ENCODE assay signal across 8 mouse cellular contexts in the genomic region with DNA sequence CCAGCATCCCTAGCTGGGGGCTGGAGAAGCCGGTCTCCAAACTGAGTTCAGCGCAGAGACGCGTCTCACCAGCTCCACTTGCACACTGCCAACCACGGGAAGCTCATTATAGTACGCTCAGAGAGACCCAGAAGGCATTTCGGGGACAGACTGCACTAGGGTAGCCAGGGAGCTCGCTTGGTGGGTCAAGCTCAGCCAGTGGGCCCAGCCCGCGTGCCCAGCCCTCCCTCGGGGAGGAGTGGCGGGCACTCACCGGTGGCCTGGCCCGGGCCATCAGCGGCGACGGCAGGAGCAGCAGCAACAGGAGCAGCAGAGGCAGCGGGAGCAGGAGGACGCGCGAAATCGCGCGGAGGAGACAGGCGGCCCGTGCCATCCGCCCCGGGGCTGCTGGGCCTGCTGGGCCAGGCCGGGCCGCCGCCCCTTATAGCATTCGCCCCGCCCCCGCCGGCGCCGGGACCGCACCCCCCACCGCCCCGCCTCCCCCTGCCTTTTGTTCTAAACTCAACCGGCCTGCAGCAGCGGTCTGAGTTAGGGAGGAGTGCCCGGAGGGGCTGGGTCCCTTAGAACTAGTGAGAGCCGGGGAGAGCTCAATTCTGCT. TPM values are rescaled to one million over a fixed set of nuclear protein-coding genes. Genes with fewer than 3 reads are reported as not detected.
DNase-seq lines count a peak whose midpoint lies in the region; ATAC-seq and TF ChIP-seq lines count a peak whose summit lies in the region.

No protein-coding gene starts in this region.

- peak overlapping the region; percentile 50 for H3K4me3 ChIP-seq in cerebellum, adult 2 months (replicated peaks; ENCODE audit: insufficient read depth, low read depth, low read length)
- H3K4me3 ChIP-seq in MEL (ENCODE audit: control insufficient read depth in 1 of 2, insufficient read depth in 1 of 2, low read depth in 2 of 2, low read length in 2 of 2), result peak overlapping the region; percentile 62 to 73
- peak overlapping the region; percentile 69 for H3K4me3 ChIP-seq in embryonic facial prominence, embryonic 13.5 days
- peak overlapping the region; percentile 70 for H3K4me3 ChIP-seq in limb, embryonic 12.5 days (replicated peaks)
- peak overlapping the region; percentile 49 for H3K4me3 ChIP-seq in midbrain, embryonic 13.5 days (replicated peaks)

- peaks cover 4% of the 10 kb centered on the region for H3K4me1 ChIP-seq in cerebellum, adult 2 months (ENCODE audit: control insufficient read depth, insufficient read depth, low read length)
- H3K4me1 ChIP-seq in MEL (ENCODE audit: control insufficient read depth in 1 of 2, insufficient read depth in 2 of 2, low read length in 2 of 2), result peaks cover 4 to 5% of the 10 kb centered on the region in 2 experiments
- H3K4me1 ChIP-seq in embryonic facial prominence, embryonic 13.5 days, result peaks cover 50% of the 10 kb centered on the region
- peaks cover 47% of the 10 kb centered on the region for H3K4me1 ChIP-seq in limb, embryonic 12.5 days (replicated peaks)
- peaks cover 45% of the 10 kb centered on the region for H3K4me1 ChIP-seq in midbrain, embryonic 13.5 days (replicated peaks)

- peak; percentile 69 for ATAC-seq in embryonic facial prominence, embryonic 13.5 days (ENCODE audit: insufficient number of reproducible peaks, insufficient read depth, low FRiP score, low TSS enrichment, low read depth)
- ATAC-seq in limb, embryonic 12.5 days (ENCODE audit: insufficient number of reproducible peaks, insufficient read depth, low FRiP score, low TSS enrichment, low read depth), result peak; percentile 69
- peak; percentile 62 for ATAC-seq in midbrain, embryonic 13.5 days

- no peaks in the 10 kb centered on the region for H3K27me3 ChIP-seq in cerebellum, adult 2 months (ENCODE audit: control insufficient read depth, insufficient read depth, low read length)
- H3K27me3 ChIP-seq in MEL (ENCODE audit: control insufficient read depth in 1 of 2, insufficient read depth in 2 of 2, low read length in 2 of 2), result no peaks in the 10 kb centered on the region; a peak in 1 of 4 replicates
- H3K27me3 ChIP-seq in embryonic facial prominence, embryonic 13.5 days, result peaks cover 32% of the 10 kb centered on the region
- H3K27me3 ChIP-seq in limb, embryonic 12.5 days, result peaks cover 42% of the 10 kb centered on the region
- peaks cover 50% of the 10 kb centered on the region for H3K27me3 ChIP-seq in midbrain, embryonic 13.5 days

- H3K9ac ChIP-seq in MEL (ENCODE audit: control insufficient read depth, low read depth, low read length, poor library complexity, severe bottlenecking), result peak overlapping the region; percentile 79
- peak overlapping the region; percentile 91 for H3K9ac ChIP-seq in embryonic facial prominence, embryonic 13.5 days
- H3K9ac ChIP-seq in limb, embryonic 12.5 days (replicated peaks), result peak overlapping the region; percentile 91
- H3K9ac ChIP-seq in midbrain, embryonic 13.5 days (replicated peaks), result peak overlapping the region; percentile 85

- no peak for TF ChIP-seq EP300 in MEL (IDR thresholded peaks at IDR 0.05; ENCODE audit: low read depth in 1 of 2, low read length in 2 of 2)

- no peak overlapping the region for H3K27ac ChIP-seq in cerebellum, adult 2 months (ENCODE audit: insufficient read depth, low read length)
- H3K27ac ChIP-seq in MEL (ENCODE audit: control insufficient read depth, low read depth, low read length), result no peak overlapping the region
- peak overlapping the region; percentile 89 for H3K27ac ChIP-seq in embryonic facial prominence, embryonic 13.5 days
- peak overlapping the region; percentile 79 for H3K27ac ChIP-seq in limb, embryonic 12.5 days
- H3K27ac ChIP-seq in midbrain, embryonic 13.5 days, result peak overlapping the region; percentile 17; the same call in 1 of the 2 replicates

- peak overlapping the region; percentile 93 for H3K4me2 ChIP-seq in embryonic facial prominence, embryonic 13.5 days
- H3K4me2 ChIP-seq in limb, embryonic 12.5 days, result peak overlapping the region; percentile 91
- H3K4me2 ChIP-seq in midbrain, embryonic 13.5 days (replicated peaks), result peak overlapping the region; percentile 91

- peaks cover 0 to 6% of the 10 kb centered on the region in 2 experiments; a peak in 2 of 4 replicates for H3K36me3 ChIP-seq in MEL (ENCODE audit: control insufficient read depth in 1 of 2, insufficient read depth in 2 of 2, low read length in 2 of 2)
- peaks cover 14% of the 10 kb centered on the region for H3K36me3 ChIP-seq in embryonic facial prominence, embryonic 13.5 days
- H3K36me3 ChIP-seq in limb, embryonic 12.5 days, result peaks cover 13% of the 10 kb centered on the region
- peaks cover 12% of the 10 kb centered on the region; the same call in 1 of the 2 replicates for H3K36me3 ChIP-seq in midbrain, embryonic 13.5 days

- DNase-seq in cerebellum, adult 2 months, result peak; percentile 28 to 53
- no peak for DNase-seq in cerebellum, adult 11-12 months
- peak; percentile 57 for DNase-seq in MEL (ENCODE audit: low read depth, low spot score)
- peak; percentile 33 for DNase-seq in heart, postnatal 25 days (ENCODE audit: low spot score)
- peak; percentile 42 for DNase-seq in thymus, postnatal 25 days

- no peaks in the 10 kb centered on the region for H3K9me3 ChIP-seq in MEL (replicated peaks; ENCODE audit: insufficient read depth, low read length)
- H3K9me3 ChIP-seq in embryonic facial prominence, embryonic 13.5 days, result no peaks in the 10 kb centered on the region
- H3K9me3 ChIP-seq in limb, embryonic 12.5 days, result no peaks in the 10 kb centered on the region
- H3K9me3 ChIP-seq in midbrain, embryonic 13.5 days, result no peaks in the 10 kb centered on the region

- 2% methylated on average over 44 of the region's 44 CpGs for WGBS in cerebellum, adult 2 months
- under 1% methylated on average over 44 of the region's 44 CpGs for WGBS in embryonic facial prominence, embryonic 13.5 days
- under 1% methylated on average over 37 of the region's 44 CpGs for WGBS in limb, embryonic 12.5 days
- under 1% methylated on average over 37 of the region's 44 CpGs for WGBS in midbrain, embryonic 13.5 days

- TF ChIP-seq RAD21 in MEL (IDR thresholded peaks at IDR 0.05; ENCODE audit: low read depth, low read length), result no peak

- no peak for TF ChIP-seq POLR2A in cerebellum, adult 2 months (IDR thresholded peaks at IDR 0.05; ENCODE audit: borderline replicate concordance, insufficient read depth, low read length)
- TF ChIP-seq POLR2A in MEL (IDR thresholded peaks at IDR 0.05; ENCODE audit: control insufficient read depth in 1 of 2, insufficient read depth in 1 of 2, low read depth in 1 of 2, low read length in 2 of 2, poor library complexity in 1 of 2), result peak; percentile 32 to 35; a peak in 1 of 4 replicates

- TF ChIP-seq CTCF in cerebellum, adult 2 months (IDR thresholded peaks at IDR 0.05; ENCODE audit: borderline replicate concordance, insufficient read depth, low read depth, low read length), result no peak
- TF ChIP-seq CTCF in MEL (IDR thresholded peaks at IDR 0.05 in 2 of 3, conservative IDR thresholded peaks at IDR 0.05 in 1 of 3; ENCODE audit: control insufficient read depth in 1 of 3, insufficient read depth in 1 of 3, low read depth in 2 of 3, low read length in 3 of 3, poor library complexity in 1 of 3, severe bottlenecking in 1 of 3), result no peak

- H3K79me2 ChIP-seq in MEL (ENCODE audit: control insufficient read depth, insufficient read depth, low read length, poor library complexity), result peaks cover 9% of the 10 kb centered on the region

- intact Hi-C loops in heart, postnatal 25 days (cut with DNase I), result no loop called here

RNA-seq across cellular contexts. Expression of a gene that starts 0.8 kb away (rescaled TPM):
- polyA plus RNA-seq in cerebellum, adult 2 months (2012; rRNA removed), result 567 and 609 TPM in 2 replicates
- total RNA-seq in MEL (2012; rRNA removed), result 143 and 158 TPM in 2 replicates
- 100 to 1,000 TPM in 1 of 2 experiments, not detected in 1; 428 TPM for polyA plus RNA-seq in MEL (2012; ENCODE audit: insufficient read depth in 1 of 2, insufficient read length in 2 of 2, low read depth in 1 of 2, low replicate concordance in 2 of 2, missing spikeins in 1 of 2)
- polyA plus RNA-seq in embryonic facial prominence, embryonic 13.5 days (2015; fragmentation: Nextera tagmentation; extraction: Ambion mirVana), result 9.4 and 9.5 TPM in 2 replicates
- 1,000 to 10,000 TPM; 1,761 to 1,834 TPM for total RNA-seq in heart, postnatal 25 days (2021)
- 5.5 and 8.0 TPM in 2 replicates for polyA plus RNA-seq in limb, embryonic 12.5 days (2016; fragmentation: Nextera tagmentation; extraction: Ambion mirVana)
- polyA plus RNA-seq in midbrain, embryonic 13.5 days (2015; fragmentation: Nextera tagmentation; extraction: Ambion mirVana), result 15.1 and 17.1 TPM in 2 replicates

RNA-seq across cellular contexts. Expression of a gene that starts 4.1 kb away (rescaled TPM):
- polyA plus RNA-seq in cerebellum, adult 2 months (2012; rRNA removed), result 2.3 and 3.0 TPM in 2 replicates
- 1.3 and 1.5 TPM in 2 replicates for total RNA-seq in MEL (2012; rRNA removed)
- 1 to 10 TPM in 1 of 2 experiments, not detected in 1; 5.9 TPM for polyA plus RNA-seq in MEL (2012; ENCODE audit: insufficient read depth in 1 of 2, insufficient read length in 2 of 2, low read depth in 1 of 2, low replicate concordance in 2 of 2, missing spikeins in 1 of 2)
- 123 and 136 TPM in 2 replicates for polyA plus RNA-seq in embryonic facial prominence, embryonic 13.5 days (2015; fragmentation: Nextera tagmentation; extraction: Ambion mirVana)
- 1 to 10 TPM; 5.0 to 8.1 TPM for total RNA-seq in heart, postnatal 25 days (2021)
- polyA plus RNA-seq in limb, embryonic 12.5 days (2016; fragmentation: Nextera tagmentation; extraction: Ambion mirVana), result 96.8 and 107 TPM in 2 replicates
- 22.7 and 29.5 TPM in 2 replicates for polyA plus RNA-seq in midbrain, embryonic 13.5 days (2015; fragmentation: Nextera tagmentation; extraction: Ambion mirVana)

RNA-seq across cellular contexts. Expression of a gene that starts 8.3 kb away (rescaled TPM):
- polyA plus RNA-seq in cerebellum, adult 2 months (2012; rRNA removed), result 0.54 and 0.70 TPM in 2 replicates
- total RNA-seq in MEL (2012; rRNA removed), result 0.08 and 0.26 TPM in 2 replicates
- 1 to 10 TPM in 1 of 2 experiments, not detected in 1; 1.6 TPM for polyA plus RNA-seq in MEL (2012; ENCODE audit: insufficient read depth in 1 of 2, insufficient read length in 2 of 2, low read depth in 1 of 2, low replicate concordance in 2 of 2, missing spikeins in 1 of 2)
- 0.61 TPM in 1 of 2 replicates, not detected in the other for polyA plus RNA-seq in embryonic facial prominence, embryonic 13.5 days (2015; fragmentation: Nextera tagmentation; extraction: Ambion mirVana)
- not detected for total RNA-seq in heart, postnatal 25 days (2021)
- 0.32 and 0.50 TPM in 2 replicates for polyA plus RNA-seq in limb, embryonic 12.5 days (2016; fragmentation: Nextera tagmentation; extraction: Ambion mirVana)
- 0.35 TPM in 1 of 2 replicates, not detected in the other for polyA plus RNA-seq in midbrain, embryonic 13.5 days (2015; fragmentation: Nextera tagmentation; extraction: Ambion mirVana)

RNA-seq across cellular contexts. Expression of a gene that starts 10.7 kb away (rescaled TPM):
- 0.21 and 1.00 TPM in 2 replicates for polyA plus RNA-seq in cerebellum, adult 2 months (2012; rRNA removed)
- 0.27 TPM in 1 of 2 replicates, not detected in the other for total RNA-seq in MEL (2012; rRNA removed)
- under 1 TPM in 1 of 2 experiments, not detected in 1; 0.88 TPM for polyA plus RNA-seq in MEL (2012; ENCODE audit: insufficient read depth in 1 of 2, insufficient read length in 2 of 2, low read depth in 1 of 2, low replicate concordance in 2 of 2, missing spikeins in 1 of 2)
- polyA plus RNA-seq in embryonic facial prominence, embryonic 13.5 days (2015; fragmentation: Nextera tagmentation; extraction: Ambion mirVana), result 0.37 and 1.1 TPM in 2 replicates
- not detected for total RNA-seq in heart, postnatal 25 days (2021)
- polyA plus RNA-seq in limb, embryonic 12.5 days (2016; fragmentation: Nextera tagmentation; extraction: Ambion mirVana), result 0.50 and 0.71 TPM in 2 replicates
- polyA plus RNA-seq in midbrain, embryonic 13.5 days (2015; fragmentation: Nextera tagmentation; extraction: Ambion mirVana), result 0.58 and 0.73 TPM in 2 replicates

RNA-seq across cellular contexts. Expression of a gene that starts 10.8 kb away (rescaled TPM):
- 78.5 and 82.1 TPM in 2 replicates for polyA plus RNA-seq in cerebellum, adult 2 months (2012; rRNA removed)
- 91.6 and 91.8 TPM in 2 replicates for total RNA-seq in MEL (2012; rRNA removed)
- 1,000 to 10,000 TPM in 1 of 2 experiments, 100 to 1,000 TPM in 1; 117 to 2,689 TPM for polyA plus RNA-seq in MEL (2012; ENCODE audit: insufficient read depth in 1 of 2, insufficient read length in 2 of 2, low read depth in 1 of 2, low replicate concordance in 2 of 2, missing spikeins in 1 of 2)
- polyA plus RNA-seq in embryonic facial prominence, embryonic 13.5 days (2015; fragmentation: Nextera tagmentation; extraction: Ambion mirVana), result 229 and 250 TPM in 2 replicates
- total RNA-seq in heart, postnatal 25 days (2021), result 10 to 100 TPM; 22.8 to 22.9 TPM
- polyA plus RNA-seq in limb, embryonic 12.5 days (2016; fragmentation: Nextera tagmentation; extraction: Ambion mirVana), result 252 and 264 TPM in 2 replicates
- polyA plus RNA-seq in midbrain, embryonic 13.5 days (2015; fragmentation: Nextera tagmentation; extraction: Ambion mirVana), result 323 and 327 TPM in 2 replicates

Comparison
In these comparisons a context has a peak if more than half of its experiments do, and no peak if none do; other contexts are left out.
1. H3K27ac ChIP-seq: peak in embryonic facial prominence, embryonic 13.5 days (single experiment), limb, embryonic 12.5 days (single experiment) and midbrain, embryonic 13.5 days (single experiment); none in cerebellum, adult 2 months (single experiment) and MEL (single experiment).
2. Peak in every context shown above with its lines, with median percentiles within 50 percentile points of each other: H3K4me3 ChIP-seq, H3K9ac ChIP-seq, ATAC-seq and H3K4me2 ChIP-seq.